Mouse (Mus musculus): ENCODE data around the gene Emp1.

- no peak for TF ChIP-seq CTCF (IDR thresholded peaks at IDR 0.05; ENCODE audit: low read depth, low read length)
- no peak for TF ChIP-seq POLR2A (IDR thresholded peaks at IDR 0.05; ENCODE audit: extremely low read depth, insufficient read depth, low read length)
These were observed 28.2 kb upstream of the Emp1 start for GRCm38 (mm10) chr6:135333994-135334651.
